Mouse (Mus musculus): Measurements from ENCODE around the gene Ces2b.
A peak's percentile ranks its signal among the peaks of the same experiment; 100 is the strongest.
"Not testable (repeated sequence)": the region's sequence is repeated elsewhere in the genome, so short reads cannot be mapped to it uniquely, and the experiment has no call there.

Gene Ces2b

GRCm38 (mm10) chr8:104831440-104831839, at the start of gene Ces2b:
TSS of gene Ces2b (plus strand) at chr8:104831572.
- no peak for DNase-seq (ENCODE audit: low spot score)

GRCm38 (mm10) chr8:104787049-104787448, 44.3 kb upstream of the Ces2b start:
- no peak for DNase-seq (ENCODE audit: low spot score)

- DNase-seq (ENCODE audit: low spot score) = no peak
Observed at GRCm38 (mm10) chr8:104788929-104789328, 42.4 kb upstream of the Ces2b start.

- no peak for DNase-seq (ENCODE audit: low spot score)
Observed at GRCm38 (mm10) chr8:104789886-104790680, 41.3 kb upstream of the Ces2b start.

GRCm38 (mm10) chr8:104799385-104799784, 32.0 kb upstream of the Ces2b start:
- DNase-seq (ENCODE audit: low spot score) = no peak

GRCm38 (mm10) chr8:104806127-104806526, 25.2 kb upstream of the Ces2b start:
- no peak for DNase-seq (ENCODE audit: low spot score)

- peak; percentile 41 for DNase-seq (ENCODE audit: low spot score)
Observed at GRCm38 (mm10) chr8:104808542-104809413, 22.6 kb upstream of the Ces2b start.

GRCm38 (mm10) chr8:104809436-104809835, 21.9 kb upstream of the Ces2b start:
- DNase-seq (ENCODE audit: low spot score) = no peak

GRCm38 (mm10) chr8:104826912-104827311, 4.5 kb upstream of the Ces2b start:
- DNase-seq (ENCODE audit: low spot score) = no peak

GRCm38 (mm10) chr8:104828221-104828620, 3.2 kb upstream of the Ces2b start:
- no peak for DNase-seq (ENCODE audit: low spot score)

- DNase-seq (ENCODE audit: low spot score) = no peak
Observed at GRCm38 (mm10) chr8:104841360-104842078, 10.1 kb downstream of the Ces2b start.

GRCm38 (mm10) chr8:104846831-104847230, 15.5 kb downstream of the Ces2b start, which contains the start of gene Ces2c:
TSS of gene Ces2c (plus strand) at chr8:104847068.
- no peak for DNase-seq (ENCODE audit: low spot score)

GRCm38 (mm10) chr8:104847741-104848462, 16.5 kb downstream of the Ces2b start:
- DNase-seq (ENCODE audit: low spot score) = no peak

- DNase-seq (ENCODE audit: low spot score) = not testable (repeated sequence)
Observed at GRCm38 (mm10) chr8:104866844-104867531, 35.6 kb downstream of the Ces2b start.

- DNase-seq (ENCODE audit: low spot score) = not testable (repeated sequence)
Observed at GRCm38 (mm10) chr8:104868876-104869275, 37.5 kb downstream of the Ces2b start.

- DNase-seq (ENCODE audit: low spot score) = not testable (repeated sequence)
Observed at GRCm38 (mm10) chr8:104886223-104886926, 55.0 kb downstream of the Ces2b start.
